Mouse (Mus musculus) heart, adult 2 months (tissue): ENCODE measurements around the gene Gm20671.

Experiments
- CTCF ChIP-seq: fragments of 200-600 bp; IDR thresholded peaks from 2 replicates; pipeline ENCODE4 v1.8.1; 2022; ENCODE audit warnings: antibody characterized with exemption, mild to moderate bottlenecking, moderate library complexity
- POLR2A ChIP-seq: fragments of 200-500 bp; IDR thresholded peaks from 2 replicates; pipeline ENCODE4 v1.6.1; 2011; ENCODE audit warnings: mild to moderate bottlenecking, low read depth, low read length, control low read depth; ENCODE audit not compliant: insufficient read depth

GRCm38 (mm10) chr5:32781596-32781995, 45.3 kb downstream of the Gm20671 start:
- no peak for TF ChIP-seq POLR2A
- TF ChIP-seq CTCF, result no peak
